Mouse (Mus musculus) ES-E14 (cell line): ENCODE measurements around the gene Hmox1. TPM values are rescaled to one million over a fixed set of nuclear protein-coding genes. Genes with fewer than 3 reads are reported as not detected.

Source experiments
- DNase-seq: peaks from one replicate; pipeline ENCODE4 v3.0.0-alpha.2; 2013; ENCODE audit warnings: low read depth, low spot score
- H3K27ac ChIP-seq: 2 replicates; pipeline ENCODE4 v1.5.1; 2012; ENCODE audit warnings: low read depth, mild to moderate bottlenecking, low read length, moderate library complexity, mixed read lengths; ENCODE audit not compliant: poor library complexity, insufficient read depth, severe bottlenecking
- H3K36me3 ChIP-seq: 2 replicates; pipeline ENCODE4 v1.6.1; 2012; ENCODE audit warnings: mild to moderate bottlenecking, low read length, moderate library complexity, mixed read lengths; ENCODE audit not compliant: control insufficient read depth, poor library complexity, insufficient read depth, severe bottlenecking
- H3K4me1 ChIP-seq, 2 experiments: fragments of 150-350 bp in 1 of 2; sonication (generic) in 1 of 2; 2 replicates each; pipeline ENCODE4 v1.6.1; 2012; ENCODE audit warnings: low read length in 2 of 2, mild to moderate bottlenecking in 1 of 2, mixed read lengths in 1 of 2; ENCODE audit not compliant: control insufficient read depth in 2 of 2, insufficient read depth in 2 of 2, poor library complexity in 1 of 2
- H3K4me3 ChIP-seq, 2 experiments: fragments of 150-350 bp in 1 of 2; sonication (generic) in 1 of 2; 2 replicates each; pipeline ENCODE4 v1.5.1; 2012; ENCODE audit warnings: low read length in 2 of 2, low read depth in 1 of 2, mild to moderate bottlenecking in 1 of 2, mixed read lengths in 1 of 2; ENCODE audit not compliant: insufficient read depth in 1 of 2, poor library complexity in 1 of 2, severe bottlenecking in 1 of 2
- H3K9ac ChIP-seq: 2 replicates; pipeline ENCODE4 v1.6.1; 2012; ENCODE audit warnings: low read depth, mild to moderate bottlenecking, low read length, mixed read lengths; ENCODE audit not compliant: poor library complexity, insufficient read depth, severe bottlenecking
- H3K9me3 ChIP-seq: fragments of 150-350 bp; sonication (generic); 2 replicates; pipeline ENCODE4 v1.6.1; 2012; ENCODE audit warnings: low read depth, mild to moderate bottlenecking, low read length; ENCODE audit not compliant: control insufficient read depth, insufficient read depth
- CHD2 ChIP-seq: IDR thresholded peaks from 2 replicates; pipeline ENCODE4 v1.6.1; 2014; ENCODE audit warnings: mild to moderate bottlenecking, low read depth, low read length, inconsistent platforms
- HCFC1 ChIP-seq: IDR thresholded peaks from 2 replicates; pipeline ENCODE4 v1.6.1; 2012; ENCODE audit warnings: low read length, inconsistent platforms, borderline replicate concordance; ENCODE audit not compliant: insufficient read depth
- MAFK ChIP-seq: IDR thresholded peaks from 2 replicates; pipeline ENCODE4 v1.6.1; 2014; ENCODE audit warnings: mild to moderate bottlenecking, low read depth, low read length, inconsistent platforms; ENCODE audit not compliant: insufficient read depth
- ZC3H11A ChIP-seq: IDR thresholded peaks from 2 replicates; pipeline ENCODE4 v1.6.1; 2012; ENCODE audit warnings: low read depth, mild to moderate bottlenecking, inconsistent platforms, low read length, borderline replicate concordance
- ZNF384 ChIP-seq: IDR thresholded peaks from 2 replicates; pipeline ENCODE4 v1.6.1; 2012; ENCODE audit warnings: low read depth, low read length, inconsistent platforms
- in situ Hi-C, 2 experiments: fragments of 600-800 bp; cut with MboI; formaldehyde crosslinking; loops; one replicate each; pipeline ENCODE4 v1.15.1; 2025; ENCODE audit warnings: low sequenced_read_pairs in 2 of 2, inconsistent platforms in 1 of 2; ENCODE audit not compliant: unreplicated experiment in 2 of 2
- total RNA-seq: library from RNA; depleted of rRNA; stranded (reverse); fragments of 300-350 nt; gene quantifications from 2 replicates; pipeline ENCODE4 v1.2.3, GENCODE M21; 2012

The Hmox1 gene
- total RNA-seq, 1 experiment: 124 TPM

DNA sequence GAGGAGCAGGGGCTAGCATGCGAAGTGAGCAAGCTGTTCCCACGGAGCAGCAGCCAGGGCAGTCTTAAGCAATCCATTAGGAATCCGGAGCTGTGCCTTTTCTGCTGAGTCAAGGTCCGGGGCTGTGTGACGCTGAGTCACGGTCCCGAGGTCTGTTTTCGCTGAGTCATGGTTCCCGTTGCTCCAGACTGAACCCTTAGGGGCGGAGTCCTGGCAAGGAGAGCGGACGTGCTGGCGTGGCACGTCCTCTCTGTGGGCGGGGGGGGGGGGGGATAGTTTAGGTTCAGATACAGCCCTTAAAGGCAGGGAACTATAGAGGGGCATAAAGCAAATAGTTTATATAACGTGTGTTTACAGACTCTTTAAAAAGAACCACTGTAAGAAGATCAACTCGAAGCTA lies 9.6 kb upstream of the Hmox1 start:
- Histone ChIP-seq H3K9me3 (peaks cover 2% of the 10 kb centered on the region; the same call in 1 of the 2 replicates), H3K4me3 (peak overlapping the region; percentile 10 to 14; a peak in 2 of 4 replicates), H3K9ac (peak overlapping the region; percentile 48; the same call in 1 of the 2 replicates), H3K4me1 (peaks cover 4 to 7% of the 10 kb centered on the region in 2 experiments; a peak in 2 of 4 replicates), H3K36me3 (no peaks in the 10 kb centered on the region), H3K27ac (peak overlapping the region; percentile 73)
- TF ChIP-seq MAFK: peak; percentile 100
- no peak for TF ChIP-seq CHD2
- TF ChIP-seq HCFC1: peak; percentile 44; the same call in 1 of the 2 replicates
- peak; percentile 97 for DNase-seq
- in situ Hi-C loops: no loop called here

DNA sequence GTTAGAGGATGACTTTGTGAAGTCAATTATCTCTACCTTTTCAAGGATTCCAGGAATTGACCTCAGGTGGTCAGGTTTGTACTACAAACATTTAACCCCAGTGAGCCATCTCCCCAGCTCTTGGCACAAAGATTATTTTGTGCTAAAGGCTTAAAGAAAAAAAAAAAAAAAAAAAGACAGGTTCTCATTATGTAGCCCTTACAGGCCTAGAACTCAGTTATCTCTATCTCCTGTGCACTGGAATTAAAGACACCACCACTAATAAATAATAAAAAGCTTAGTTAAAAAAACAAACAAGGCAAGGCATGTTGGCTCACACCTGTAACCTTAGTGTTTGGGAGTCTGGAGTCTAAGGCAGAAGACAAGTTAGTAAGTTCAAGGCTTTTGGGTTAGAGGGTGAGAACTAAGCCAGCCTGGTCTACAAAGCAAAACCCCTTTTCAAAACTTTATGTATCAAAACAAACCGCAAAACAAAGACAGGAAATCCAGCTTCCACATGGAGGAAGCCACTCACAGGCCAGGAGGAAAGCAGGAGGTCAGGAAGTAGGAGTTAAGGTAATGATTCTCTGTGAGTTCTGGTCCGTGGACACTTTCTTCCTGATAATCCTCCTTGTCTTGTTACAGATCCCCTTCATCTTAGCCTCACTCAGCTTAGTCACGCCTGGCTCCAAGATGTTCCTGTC lies 8.9 kb upstream of the Hmox1 start:
- peaks cover 4 to 13% of the 10 kb centered on the region in 2 experiments; a peak in 2 of 4 replicates for H3K4me1 ChIP-seq
- TF ChIP-seq ZC3H11A: no peak
- TF ChIP-seq MAFK: no peak
- TF ChIP-seq HCFC1: no peak
- TF ChIP-seq CHD2: no peak
- no peak for TF ChIP-seq ZNF384
- in situ Hi-C loops: no loop called here
- H3K9ac ChIP-seq: no peak overlapping the region
- DNase-seq: no peak
- H3K27ac ChIP-seq: no peak overlapping the region; the same call in 1 of the 2 replicates
- no peaks in the 10 kb centered on the region for H3K36me3 ChIP-seq
- no peak overlapping the region for H3K4me3 ChIP-seq
- peaks cover 2% of the 10 kb centered on the region; the same call in 1 of the 2 replicates for H3K9me3 ChIP-seq

GRCm38 (mm10) chr8:75086002-75086401 lies 7.4 kb upstream of the Hmox1 start:
- Histone ChIP-seq H3K9me3 (peaks cover 2% of the 10 kb centered on the region; the same call in 1 of the 2 replicates), H3K9ac (no peak overlapping the region), H3K27ac (no peak overlapping the region), H3K4me3 (no peak overlapping the region), H3K4me1 (peaks cover 9 to 19% of the 10 kb centered on the region in 2 experiments; a peak in 3 of 4 replicates), H3K36me3 (no peaks in the 10 kb centered on the region)
- DNase-seq: no peak
- in situ Hi-C loops: no loop called here
- no peak for TF ChIP-seq CHD2

- peaks cover 2% of the 10 kb centered on the region; the same call in 1 of the 2 replicates for H3K9me3 ChIP-seq
- H3K4me3 ChIP-seq: no peak overlapping the region
- H3K36me3 ChIP-seq: no peaks in the 10 kb centered on the region
- no peak for DNase-seq
- H3K9ac ChIP-seq: no peak overlapping the region
- peaks cover 9 to 19% of the 10 kb centered on the region in 2 experiments; a peak in 3 of 4 replicates for H3K4me1 ChIP-seq
- H3K27ac ChIP-seq: no peak overlapping the region
- in situ Hi-C loops: no loop called here
- TF ChIP-seq ZNF384: no peak
These were observed 6.3 kb upstream of the Hmox1 start for GRCm38 (mm10) chr8:75087127-75087526.
